Mouse (Mus musculus): ENCODE measurements around the gene Sele.

Gene Sele

DNA sequence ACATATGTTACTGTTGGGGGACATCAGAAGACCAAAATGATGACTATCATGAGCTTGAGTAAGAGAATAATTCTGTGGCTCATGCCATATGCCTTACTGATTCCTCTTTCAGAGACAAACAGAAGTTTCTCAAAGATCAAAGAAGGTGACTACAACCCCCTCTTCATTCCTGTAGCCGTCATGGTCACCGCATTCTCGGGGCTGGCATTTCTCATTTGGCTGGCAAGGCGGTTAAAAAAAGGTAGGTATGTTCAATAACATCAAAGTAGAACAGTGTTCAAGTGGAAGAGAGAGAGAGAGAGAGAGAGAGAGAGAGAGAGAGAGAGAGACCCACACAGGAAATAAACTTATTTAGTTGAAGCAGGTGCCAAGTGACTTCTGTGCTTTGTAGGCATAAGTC is 24.0 kb downstream of the Sele start:
- no peak for DNase-seq (ENCODE audit: low read depth, low spot score)

DNA sequence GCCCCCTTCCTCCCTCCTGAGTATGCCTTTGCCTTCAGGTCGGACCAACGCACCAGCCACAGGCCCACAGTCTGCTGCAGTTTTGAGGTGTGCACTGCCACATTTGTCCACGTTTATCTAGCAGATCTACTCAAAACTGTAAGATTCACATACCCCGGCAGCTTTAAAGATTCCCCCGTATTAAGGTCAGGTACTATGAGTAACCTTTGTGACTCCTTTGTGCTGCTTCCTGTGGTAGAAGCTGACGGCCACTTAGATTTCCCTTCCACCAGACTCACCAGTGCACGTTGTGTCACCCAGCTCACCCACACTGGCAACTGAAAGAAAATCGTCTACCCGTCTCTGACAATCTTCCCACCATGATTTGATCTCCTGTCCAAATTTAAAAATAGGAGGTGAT is 25.1 kb downstream of the Sele start:
- no peak for DNase-seq (ENCODE audit: low read depth, low spot score)

DNA sequence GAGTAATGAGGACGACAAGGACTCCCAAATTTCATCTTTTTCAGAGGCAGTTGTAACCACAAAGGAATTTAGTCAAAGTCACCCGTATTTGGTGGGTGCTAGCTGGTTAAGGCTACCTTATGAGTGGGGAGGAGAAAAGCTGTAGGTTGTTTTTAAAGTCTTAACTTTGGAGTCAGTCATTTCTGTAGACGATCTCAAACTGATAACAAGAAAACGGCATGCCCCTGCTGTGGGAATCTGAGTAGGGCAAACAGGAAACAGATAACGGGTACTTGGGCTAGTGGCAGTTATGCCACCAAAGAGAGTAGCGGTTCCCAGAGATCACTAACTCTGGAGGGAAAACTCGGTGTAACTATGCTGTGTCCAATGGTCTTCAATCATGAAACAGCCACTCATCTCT is 25.8 kb downstream of the Sele start:
- DNase-seq (ENCODE audit: low read depth, low spot score): no peak

DNA sequence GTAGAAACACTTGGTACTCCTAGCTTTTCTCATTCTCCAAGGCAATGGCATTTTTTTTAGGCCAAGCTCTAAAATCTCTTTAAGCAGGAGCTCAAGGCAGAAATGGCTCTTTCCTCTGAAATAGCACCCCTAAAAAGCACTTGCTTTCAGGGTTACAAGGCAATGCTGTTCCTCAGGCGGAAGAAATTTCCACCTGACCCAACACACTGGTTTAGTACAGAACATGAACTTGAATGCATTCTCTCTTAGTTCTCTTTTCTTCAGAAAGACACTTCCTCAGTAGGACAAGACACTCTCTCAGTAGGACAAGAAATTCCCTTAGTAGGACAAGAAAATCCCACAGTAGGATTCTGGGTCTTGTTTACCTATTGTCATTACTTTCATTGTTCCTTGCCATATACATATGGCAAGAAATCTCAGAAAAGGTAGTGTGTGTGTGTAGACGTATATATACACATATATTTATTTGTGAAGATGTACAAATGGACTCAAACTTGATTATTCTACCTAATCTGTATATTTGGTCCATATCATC is 26.6 kb downstream of the Sele start:
- no peak for DNase-seq (ENCODE audit: low read depth, low spot score)

- DNase-seq (ENCODE audit: low read depth, low spot score): no peak
Observed at GRCm38 (mm10) chr1:164075416-164075815, 27.4 kb downstream of the Sele start.

- DNase-seq (ENCODE audit: low read depth, low spot score): no peak
Observed at GRCm38 (mm10) chr1:164076441-164076840, 28.4 kb downstream of the Sele start.

- no peak for DNase-seq (ENCODE audit: low read depth, low spot score)
Observed at GRCm38 (mm10) chr1:164077031-164077430, 29.0 kb downstream of the Sele start.

DNA sequence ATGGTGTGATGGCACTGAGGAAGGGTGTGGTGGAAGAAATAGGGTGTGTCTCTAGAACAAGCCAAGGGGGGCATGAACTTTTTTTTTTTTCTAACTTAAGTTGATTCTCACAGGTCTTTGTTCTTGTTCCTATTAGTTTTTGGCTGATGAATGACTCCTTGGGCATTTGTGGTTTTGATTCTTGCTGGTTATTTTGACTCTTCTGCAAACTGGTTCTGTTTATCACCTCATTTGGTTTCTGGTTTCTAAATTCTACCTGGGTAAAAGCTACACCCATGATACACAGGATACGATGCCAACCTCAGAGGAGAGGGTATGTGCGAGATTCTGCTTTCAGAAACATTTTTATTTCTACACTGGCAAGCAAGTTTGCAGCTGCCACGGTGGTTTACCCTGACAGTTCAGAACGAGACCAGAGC is 30.3 kb downstream of the Sele start:
- DNase-seq (ENCODE audit: low read depth, low spot score): no peak

DNA sequence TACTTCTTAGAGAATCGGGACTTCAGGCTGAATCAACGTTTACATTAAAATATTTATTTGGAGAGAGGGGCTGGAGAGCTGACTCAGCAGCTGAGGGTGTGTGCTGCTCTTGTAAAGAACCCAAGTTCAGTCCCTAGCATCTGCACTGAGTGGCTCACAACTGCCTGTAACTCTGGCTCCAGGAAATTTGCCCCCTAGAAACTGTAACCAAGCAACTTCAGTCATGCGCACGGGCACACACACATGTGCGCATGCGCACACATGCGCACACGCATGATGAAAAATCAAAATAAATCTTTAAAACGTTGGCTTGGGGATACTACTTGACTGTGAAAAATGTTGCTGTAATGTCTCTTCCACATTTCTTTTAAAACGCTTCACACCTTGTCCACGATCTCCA is 31.1 kb downstream of the Sele start:
- no peak for DNase-seq (ENCODE audit: low read depth, low spot score)

- DNase-seq (ENCODE audit: low read depth, low spot score): no peak
Observed at GRCm38 (mm10) chr1:164083046-164083445, 35.0 kb downstream of the Sele start.

DNA sequence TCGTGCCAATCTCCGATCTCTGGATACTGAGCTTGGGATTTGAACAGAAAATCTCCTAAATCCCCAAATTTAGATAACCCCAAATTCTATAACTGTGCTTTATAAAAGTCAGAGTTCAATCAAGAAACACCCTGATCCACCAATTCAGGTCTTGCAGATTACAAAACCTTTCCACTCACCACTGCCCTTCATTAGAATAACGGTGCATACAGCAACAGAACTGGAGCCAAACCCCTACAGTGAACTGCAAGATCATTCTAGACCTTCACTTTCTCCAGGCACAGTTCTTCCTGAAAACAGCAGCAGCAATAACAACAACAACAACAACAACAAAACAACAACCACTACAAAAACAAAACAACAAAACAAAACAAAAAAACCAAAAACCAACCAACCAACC is 38.8 kb downstream of the Sele start:
- no peak for DNase-seq (ENCODE audit: low read depth, low spot score)

DNA sequence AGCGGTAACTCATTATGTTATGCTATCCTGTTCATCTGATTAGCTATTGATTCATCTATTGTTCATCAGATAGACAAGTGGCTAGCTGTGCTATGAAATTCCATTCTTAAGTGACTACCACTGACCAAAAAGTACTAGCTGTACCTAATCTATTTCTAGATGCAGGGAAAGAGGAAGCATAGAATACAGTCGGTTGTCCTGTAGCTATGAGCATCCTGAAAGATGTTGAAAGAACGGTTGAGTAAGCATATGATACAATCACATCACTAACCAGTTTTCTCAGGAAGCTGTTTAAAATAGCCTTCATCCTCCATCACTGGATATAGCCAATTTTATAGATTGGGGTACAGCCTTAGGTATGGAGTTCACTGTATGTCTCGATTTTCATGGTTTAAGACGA is 39.8 kb downstream of the Sele start:
- DNase-seq (ENCODE audit: low read depth, low spot score): no peak

DNA sequence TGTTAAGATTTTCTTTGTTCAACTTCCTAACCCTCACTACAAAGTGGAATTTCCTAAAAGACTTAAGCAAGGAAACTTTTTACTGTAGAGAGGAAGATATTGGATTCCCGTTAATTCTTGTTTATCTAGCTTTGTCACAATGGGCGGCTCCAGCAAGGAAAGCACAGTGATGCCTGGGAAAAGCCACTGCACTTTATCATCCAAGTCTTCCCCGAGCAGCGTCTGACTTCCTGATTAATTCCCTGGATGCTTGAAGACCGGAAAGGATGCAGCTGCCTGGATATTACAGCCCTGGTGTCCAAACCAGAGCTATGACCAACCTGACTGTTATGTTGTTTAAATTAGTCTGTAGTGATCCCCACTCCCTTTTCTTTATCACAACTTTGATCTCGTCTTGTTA is 48.7 kb downstream of the Sele start:
- no peak for DNase-seq (ENCODE audit: low read depth, low spot score)

DNA sequence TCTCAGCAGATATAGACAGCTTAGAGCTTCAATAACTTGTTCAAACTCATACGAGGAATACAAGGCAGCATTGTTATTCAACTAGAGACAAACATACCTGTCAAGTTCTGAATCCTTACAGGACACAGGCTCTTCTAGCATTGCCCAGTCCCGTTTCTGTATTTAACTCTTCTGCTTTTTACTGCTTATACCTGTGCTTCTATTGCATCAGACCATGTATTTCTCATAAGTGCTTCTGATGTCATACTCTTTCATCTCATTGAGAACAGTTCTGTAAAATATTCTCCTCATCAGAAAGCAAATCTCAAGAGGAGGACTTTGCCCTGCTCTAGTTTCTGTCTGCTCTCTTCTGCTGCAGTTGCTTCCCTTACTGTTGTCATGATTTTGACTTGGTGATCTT is 49.9 kb downstream of the Sele start:
- DNase-seq (ENCODE audit: low read depth, low spot score): no peak

GRCm38 (mm10) chr1:164098372-164098771 is 50.3 kb downstream of the Sele start:
- no peak for DNase-seq (ENCODE audit: low read depth, low spot score)

Data from retina, adult 2 months (tissue).